Mouse (Mus musculus): Measurements from ENCODE around the gene Gm128.

Gene Gm128

DNA sequence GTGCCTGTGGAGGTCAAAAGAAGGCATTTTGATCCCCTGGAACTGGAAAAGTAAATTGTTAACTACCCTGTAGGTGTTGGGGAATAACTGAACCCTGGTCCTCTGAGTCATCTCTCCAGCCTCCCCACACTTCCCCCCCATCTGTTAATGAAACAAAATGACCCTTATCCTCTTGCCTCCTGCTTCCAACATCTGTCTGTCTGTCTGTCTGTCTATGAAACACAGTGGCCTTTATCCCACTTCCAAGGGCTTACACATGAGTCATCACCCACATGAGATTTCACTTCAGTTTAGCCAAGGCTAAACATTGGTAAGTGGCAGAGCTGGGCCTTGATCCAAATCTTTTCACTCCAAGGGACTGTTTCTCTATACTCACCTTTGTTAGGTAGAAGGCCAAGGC, 26.5 kb upstream of the Gm128 start:
- DNase-seq, result no peak

DNA sequence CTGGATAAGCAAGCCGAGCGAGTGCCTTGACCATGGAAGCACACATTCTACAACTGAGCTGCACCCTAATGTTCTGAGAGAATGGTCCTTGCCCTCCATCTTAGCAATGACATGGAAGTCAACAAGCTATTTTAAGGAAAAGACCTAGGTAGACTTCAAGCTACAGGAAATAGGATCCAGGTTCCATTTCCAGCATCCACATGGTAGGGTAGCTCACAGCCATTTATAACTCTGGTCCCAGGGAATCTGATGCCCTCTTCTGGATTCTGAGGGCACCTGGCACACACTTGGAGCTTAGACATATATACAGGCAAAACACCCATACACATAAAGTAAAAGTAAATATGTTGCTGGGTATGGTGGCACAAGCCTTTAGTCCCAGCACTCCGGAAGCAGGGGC, 24.7 kb upstream of the Gm128 start:
- DNase-seq, result no peak

DNA sequence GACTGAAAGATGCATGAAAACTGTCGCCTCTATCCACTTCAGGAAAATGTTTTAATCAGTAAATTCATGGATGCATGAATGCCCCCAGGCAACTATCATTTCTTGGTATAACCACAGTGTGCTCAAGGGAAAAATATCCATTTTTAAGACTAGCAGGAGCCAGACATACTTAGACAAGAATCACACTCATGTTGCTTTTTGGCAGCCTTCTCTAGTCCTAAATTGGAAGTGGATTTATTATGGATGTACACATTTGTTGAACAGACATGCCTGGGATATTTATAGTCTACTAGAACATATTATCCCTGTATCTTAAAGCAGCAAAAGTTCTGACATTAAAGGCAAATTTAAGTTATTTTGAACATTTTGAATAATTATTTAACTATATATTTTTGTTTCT, 23.3 kb upstream of the Gm128 start:
- no peak for DNase-seq

DNA sequence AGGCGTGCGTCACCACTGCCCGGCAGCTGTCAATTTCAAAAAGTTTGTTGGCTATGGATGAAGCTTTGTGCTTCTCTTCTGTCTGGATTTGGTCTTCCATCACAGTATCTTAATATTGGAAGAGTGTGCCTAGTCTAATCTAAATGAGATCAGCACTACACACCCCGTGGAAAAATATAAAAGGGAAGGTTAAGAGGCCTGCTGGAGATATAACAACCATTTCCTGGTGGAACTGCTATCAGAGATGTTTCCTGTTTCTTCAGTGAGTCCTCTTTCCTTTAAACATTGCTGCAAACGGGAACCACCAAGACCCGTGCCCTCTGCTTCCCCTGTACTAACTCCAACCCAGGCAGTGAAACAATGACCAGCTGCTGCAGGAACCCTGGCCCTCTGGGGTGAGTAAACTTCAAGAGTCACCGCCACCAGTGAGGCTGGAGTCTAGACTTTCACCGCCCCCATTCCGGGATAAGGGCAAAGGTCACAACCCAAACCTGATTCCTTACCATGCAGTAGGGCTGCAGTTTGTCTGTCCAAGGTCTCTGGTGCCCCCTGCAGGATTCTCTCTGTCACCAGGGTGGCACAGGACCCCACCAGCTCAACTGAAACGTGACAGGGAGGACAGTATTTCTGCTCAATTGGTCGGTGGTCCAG, 21.8 kb upstream of the Gm128 start:
- DNase-seq, result no peak

DNA sequence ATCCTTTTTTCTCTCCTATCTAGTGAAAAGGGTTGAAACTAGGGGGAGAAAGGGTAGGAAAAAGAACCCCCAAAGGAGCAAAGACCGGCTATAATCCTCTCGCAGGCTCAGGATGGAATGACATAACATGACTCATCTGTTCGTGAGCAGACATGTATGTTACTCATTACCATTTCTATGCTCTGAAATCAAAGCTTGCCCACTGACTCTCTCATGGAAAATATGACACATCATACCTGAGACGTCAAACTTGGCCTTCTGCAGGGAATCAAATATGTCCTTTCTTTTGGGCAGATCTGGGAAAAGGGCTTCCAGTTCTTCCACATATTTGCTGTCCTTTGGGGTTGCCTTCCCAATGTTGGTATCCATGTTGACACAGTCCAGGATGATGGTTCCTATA, 20.6 kb upstream of the Gm128 start:
- DNase-seq, result no peak

DNA sequence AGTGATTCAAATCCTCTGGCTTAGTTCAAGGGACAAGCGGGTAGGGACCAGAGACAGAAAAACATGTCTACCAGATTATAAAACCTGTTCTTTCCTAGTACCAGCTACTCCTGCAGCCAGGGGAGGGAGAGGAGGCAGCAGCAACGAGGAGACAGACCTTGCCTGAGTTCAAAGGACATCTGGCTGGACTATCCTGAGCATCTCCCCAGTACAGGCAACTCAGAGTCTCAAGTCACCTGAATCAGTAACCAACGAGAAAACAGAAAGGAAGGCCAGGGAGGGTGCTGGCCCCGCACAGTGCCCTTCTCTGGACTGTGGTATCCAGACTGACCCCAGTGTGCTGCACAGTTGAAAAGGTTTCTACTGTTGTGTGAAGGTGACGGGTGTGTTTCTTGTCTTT, 15.5 kb upstream of the Gm128 start:
- DNase-seq, result no peak

DNA sequence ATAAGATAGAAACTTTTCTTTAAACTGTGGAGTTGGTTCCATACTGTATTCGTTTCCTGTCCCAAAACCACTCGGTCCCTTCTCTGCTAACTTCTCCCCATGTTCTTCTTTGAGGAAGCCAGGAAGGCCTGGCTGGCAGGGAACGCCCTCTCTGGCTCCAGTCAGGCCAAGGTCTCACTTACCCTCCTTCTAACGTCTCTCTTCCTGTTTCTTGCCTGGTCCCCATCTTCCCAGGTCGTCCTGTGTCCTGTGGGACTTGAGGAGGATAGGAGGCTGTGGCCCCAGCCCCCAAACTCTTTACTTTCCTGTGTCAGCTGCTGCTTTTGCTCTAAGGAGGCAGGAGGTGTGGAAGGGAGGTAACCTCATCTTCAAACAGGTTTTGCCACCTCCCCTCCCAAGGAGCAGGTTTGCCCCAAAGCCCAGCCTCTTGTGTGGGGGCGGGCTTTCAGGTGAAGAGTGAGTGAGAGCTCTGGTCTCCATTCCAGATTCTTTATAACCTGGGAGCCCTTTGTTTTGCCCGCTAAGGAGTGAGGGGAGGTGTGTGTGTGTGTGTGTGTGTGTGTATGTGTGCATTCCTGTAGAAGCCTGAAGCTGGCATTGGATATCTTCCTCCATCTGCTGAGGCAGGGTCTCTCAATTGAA, 9.5 kb upstream of the Gm128 start, which contains the start of gene Bnipl:
Bnipl (minus strand) TSS at position 411 of the 642 bp plus-strand sequence.
- DNase-seq, result no peak

DNA sequence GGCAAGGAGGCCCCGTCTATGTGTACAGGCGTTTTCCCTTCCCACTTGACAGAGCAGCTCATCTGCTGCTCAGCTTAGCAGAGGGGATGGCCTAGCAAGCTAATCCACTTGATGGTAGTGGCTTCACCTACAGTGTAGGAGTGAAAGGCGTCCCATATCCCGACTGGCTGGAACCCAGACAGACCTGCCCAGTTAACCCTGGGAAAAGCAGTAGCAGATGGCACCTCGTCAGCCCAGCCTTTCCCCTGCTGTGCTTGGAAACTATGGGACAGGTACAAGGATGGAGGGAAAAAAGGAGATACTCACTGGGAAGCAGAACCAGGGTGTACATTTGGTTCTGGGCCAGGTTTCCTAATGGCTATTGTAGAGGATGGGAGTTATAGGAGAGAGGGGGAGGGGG, 9.0 kb upstream of the Gm128 start:
- DNase-seq, result peak; percentile 83

DNA sequence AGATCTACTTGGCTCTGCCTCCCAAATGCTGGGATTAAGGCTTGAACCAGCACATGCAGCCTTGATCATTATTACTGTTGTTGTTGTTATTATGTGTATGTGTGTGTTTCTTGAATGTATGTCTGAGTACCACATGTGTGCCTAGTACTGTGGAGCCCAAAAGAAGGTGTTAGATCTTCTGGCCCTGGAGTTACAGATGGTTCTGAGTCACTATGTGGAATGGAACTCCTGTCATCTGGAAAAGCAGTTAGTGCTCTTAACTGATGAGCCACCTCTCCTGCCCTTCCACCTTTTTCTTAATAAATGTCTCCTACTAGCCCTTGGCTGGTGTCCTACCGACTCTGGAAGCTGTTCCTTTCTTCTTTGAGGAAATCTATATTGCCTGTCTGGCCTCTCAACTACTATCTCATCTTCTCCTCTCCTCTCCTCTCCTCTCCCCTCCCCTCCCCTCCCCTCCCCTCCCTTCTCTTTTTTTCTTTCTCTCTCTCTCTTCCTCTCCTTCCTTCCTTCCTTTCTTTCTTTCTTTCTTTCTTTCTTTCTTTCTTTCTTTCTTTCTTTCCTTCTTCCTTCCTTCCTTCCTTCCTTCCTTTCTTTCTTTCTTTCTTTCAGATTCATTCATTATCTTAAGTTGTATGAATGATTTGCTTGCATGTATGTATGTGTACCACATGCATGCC, 6.4 kb upstream of the Gm128 start:
- no peak for DNase-seq

DNA sequence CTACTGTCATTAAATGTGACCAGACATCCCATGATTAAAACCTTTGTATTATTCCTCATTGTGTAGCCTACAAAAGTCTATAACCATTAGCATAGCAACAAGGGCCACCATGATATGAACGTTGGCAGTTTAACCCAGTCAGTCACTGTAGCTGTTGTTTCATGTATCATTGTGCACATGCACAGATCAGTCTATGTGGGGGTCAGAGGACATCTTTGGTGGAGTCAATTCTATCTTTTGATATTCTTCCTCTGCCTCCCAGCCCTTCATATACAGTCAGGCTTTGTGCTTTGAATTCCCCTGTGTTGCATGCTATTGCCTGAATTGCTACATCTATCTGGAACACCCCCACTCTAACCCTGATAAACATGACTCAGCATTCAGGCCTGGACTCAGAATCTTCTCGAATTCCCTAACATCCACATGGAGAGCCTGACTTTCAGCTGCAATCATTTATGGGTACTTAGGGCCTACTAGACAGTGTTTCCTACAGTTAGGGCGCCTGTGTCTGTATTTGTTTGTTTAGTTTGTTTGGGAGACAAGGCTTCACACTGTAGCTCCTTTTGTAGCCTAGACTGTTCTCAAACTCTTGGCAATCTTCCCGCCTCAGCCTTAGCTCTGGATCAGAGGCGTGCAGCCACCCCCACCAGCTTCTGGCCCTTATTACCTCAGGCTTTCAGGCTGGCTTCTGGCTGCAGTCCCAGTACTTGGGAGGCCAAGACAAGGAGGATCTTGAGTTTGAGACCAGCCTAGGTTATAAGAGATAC, 5.2 kb upstream of the Gm128 start:
- peak; percentile 47 for DNase-seq

DNA sequence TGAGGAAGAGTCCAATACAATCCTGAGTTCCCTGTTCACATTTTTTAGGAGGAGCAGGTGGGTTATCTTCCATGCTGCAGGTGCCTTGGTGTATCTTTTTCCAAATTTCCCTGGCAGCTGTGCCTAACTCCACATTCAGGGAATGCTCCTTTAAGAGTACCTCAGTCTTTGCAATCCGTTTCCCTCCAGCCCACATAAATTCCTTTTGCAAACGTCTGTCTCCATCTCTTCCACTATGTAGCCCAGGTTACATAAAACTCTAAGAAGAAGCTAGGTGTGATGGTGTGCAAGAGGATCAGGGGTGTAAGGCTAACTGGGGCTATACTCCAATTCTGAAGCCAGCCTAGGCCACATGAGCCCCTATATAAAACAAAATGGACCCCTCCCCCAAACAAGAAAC, 1.7 kb upstream of the Gm128 start:
- DNase-seq, result no peak

DNA sequence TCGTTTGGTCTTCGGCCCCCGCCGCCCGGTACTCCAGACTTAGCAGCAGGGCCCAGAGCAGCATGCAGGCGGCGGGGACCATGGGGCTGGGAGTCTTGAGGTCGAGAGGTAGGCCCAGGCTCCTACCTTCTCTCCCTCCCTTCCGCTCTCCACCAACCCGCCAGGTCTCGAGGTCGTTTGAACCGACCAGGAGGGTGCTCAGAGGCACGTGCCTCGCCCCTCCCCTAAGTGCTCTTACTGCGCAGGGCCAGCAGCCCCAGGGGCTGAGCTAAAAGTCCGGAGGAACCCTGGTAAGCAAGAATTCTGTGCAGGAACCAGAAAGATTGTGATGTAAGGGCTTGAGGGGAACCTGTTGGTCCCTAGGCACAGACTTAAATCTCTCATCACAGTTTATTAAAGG, 498 bp downstream of the Gm128 start:
- no peak for DNase-seq

DNA sequence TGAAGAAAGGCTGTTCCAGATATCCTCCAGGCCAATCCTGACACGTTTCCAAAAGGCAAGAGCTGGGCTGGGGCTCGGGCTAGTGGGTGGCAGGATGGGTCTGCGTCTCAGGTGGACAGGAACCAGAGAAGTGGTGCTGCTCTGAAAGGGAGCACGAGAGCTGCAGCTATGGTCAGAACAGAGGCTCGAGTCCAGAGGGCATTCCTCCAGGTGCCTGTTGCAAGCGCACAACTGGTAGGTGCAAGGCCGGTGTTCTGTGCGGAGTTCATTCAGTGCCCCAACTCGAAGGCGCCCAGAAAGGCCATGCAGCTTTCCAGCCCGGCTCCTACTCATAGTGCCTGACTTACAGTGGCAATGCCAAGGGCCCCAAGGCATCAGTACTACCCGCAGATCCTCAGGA, 1.4 kb downstream of the Gm128 start:
- DNase-seq, result no peak

DNA sequence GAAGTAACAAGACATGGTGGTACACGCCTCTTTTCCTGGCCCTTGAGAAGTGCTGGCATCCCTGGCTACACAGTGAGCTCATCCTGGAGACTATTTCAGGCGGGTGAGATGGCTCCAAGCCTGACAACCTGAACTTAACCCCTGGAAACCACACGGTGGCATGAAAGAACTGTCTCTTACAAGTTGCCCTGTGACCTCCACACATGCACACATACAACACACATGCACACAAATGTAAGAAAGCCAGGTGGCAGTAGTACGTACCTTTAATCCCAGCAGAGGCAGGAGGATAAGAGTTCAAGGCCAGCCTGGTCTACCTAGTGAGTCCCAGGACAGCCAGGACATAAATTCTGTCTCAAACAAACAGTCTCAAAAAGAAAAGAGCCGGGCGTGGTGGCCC, 2.4 kb downstream of the Gm128 start:
- DNase-seq, result no peak

DNA sequence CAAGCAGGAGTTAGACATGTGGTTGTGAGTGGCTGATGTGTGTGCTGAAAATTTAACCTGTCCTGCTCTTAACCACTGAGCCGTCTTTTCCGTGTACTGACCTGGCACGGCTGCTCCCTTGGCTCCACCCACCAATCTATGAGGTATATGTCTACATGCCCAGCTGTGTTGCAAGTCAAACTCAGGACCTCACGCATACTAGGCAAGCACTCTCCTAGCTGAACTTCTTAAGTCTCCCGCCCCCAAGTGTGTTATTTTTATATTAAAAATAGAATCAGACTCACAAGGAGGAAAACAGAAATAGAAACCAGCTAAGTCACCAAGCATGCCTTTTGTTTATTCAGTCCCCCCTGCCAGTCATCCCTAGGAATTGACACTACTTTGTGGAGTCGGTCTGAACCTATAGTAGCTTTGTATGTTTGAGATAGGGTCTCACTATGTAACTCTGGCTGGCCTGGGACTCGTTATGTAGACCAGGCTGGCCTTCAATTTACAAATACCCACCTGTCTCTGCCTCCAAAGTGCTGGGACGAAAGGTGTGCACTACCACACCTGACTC, 3.8 kb downstream of the Gm128 start:
- DNase-seq, result no peak

DNA sequence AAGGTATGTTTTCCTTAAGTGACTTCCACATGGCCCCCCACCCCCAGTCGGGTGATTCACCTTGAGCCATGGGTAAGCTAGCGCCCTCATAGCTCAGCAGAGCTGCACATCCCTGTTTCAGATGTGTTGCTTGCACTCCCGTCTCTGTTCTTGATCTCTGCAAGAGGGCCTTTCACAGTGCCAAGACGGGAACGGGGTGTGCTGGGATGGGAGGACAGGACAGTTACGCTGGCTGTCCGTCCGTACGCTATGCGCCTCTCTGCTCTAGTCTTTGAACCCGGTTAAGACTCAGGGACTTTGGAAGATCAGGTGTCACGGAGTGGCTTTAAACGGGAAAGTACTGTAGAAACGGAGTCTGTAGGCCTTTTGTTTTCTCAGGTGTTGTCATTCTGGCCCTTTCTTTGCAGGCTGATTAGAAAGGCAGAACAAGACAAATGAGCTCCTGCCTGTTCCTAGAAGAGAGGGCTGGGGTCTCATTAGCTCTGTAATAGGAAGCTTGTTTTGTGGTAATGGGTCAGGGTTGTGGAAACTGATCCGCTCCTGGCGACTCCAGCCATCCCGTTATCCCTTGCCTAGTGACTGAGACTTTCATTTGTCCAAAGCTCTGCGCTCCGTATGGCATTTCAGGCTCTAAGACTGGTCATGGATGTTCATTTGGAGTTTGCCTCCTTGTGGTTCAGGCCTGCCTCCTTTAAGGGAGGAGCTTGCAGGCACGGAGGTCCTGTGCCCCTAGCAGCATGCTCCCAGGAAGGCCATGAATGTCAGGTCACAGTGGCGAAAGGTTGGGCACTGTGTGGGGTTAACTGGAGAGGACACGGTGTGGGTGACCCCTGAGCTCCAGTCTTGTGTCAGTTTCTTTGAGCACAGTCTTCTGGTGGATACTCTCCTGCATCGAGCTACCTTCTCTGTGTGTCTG, 5.8 kb downstream of the Gm128 start:
- no peak for DNase-seq

DNA sequence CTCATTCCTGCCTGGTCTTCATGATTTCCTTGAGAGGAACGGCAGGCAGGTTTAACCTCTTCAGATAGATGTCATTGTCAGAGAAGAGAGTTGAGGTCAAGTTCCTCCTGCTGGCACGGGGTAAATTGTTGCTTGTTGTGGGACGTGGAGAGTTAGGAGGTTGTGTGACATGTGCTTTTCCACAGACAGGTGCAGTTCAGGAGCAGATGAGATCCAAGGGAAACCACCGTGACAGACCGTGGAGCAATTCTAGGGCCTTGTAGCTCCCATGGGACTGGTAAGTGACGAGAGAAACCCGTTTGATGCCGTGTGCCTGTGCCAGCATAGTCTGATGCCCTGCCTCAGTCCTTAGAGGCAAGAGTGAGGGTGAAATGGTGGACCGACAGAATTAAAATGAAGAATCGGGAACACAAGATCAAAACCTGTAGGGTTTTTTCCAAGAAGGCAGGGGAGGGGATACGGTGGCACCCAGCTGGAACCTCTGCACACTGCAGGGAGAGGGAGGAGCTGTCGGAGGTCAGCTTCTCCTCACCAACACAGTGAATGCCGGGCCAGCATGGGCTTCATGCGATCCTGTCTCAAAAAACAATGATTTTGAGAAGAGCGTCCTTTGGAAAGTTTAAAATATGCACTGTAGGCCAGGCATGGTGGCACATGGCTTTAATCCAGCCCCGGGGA, 8.0 kb downstream of the Gm128 start:
- DNase-seq, result no peak

DNA sequence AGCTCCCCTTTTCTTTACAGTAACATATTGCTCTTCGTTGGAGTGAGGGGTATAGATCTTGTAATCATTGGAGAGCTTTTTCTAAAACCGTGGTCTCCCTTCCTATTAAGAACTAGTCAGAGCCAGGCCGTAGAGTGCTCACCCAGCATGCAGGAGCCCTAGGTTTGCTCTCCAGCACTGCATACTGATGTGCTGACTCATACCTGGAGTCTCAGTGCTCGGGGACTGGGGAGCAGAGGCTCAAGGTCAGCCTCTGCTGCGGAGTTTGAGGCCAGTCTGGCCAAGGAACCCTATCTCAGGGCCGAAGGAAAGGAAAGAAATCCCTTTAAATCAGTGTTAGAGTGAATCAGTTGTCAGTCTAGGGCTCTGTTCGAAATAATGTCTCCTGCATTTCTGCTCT, 8.6 kb downstream of the Gm128 start:
- no peak for DNase-seq

DNA sequence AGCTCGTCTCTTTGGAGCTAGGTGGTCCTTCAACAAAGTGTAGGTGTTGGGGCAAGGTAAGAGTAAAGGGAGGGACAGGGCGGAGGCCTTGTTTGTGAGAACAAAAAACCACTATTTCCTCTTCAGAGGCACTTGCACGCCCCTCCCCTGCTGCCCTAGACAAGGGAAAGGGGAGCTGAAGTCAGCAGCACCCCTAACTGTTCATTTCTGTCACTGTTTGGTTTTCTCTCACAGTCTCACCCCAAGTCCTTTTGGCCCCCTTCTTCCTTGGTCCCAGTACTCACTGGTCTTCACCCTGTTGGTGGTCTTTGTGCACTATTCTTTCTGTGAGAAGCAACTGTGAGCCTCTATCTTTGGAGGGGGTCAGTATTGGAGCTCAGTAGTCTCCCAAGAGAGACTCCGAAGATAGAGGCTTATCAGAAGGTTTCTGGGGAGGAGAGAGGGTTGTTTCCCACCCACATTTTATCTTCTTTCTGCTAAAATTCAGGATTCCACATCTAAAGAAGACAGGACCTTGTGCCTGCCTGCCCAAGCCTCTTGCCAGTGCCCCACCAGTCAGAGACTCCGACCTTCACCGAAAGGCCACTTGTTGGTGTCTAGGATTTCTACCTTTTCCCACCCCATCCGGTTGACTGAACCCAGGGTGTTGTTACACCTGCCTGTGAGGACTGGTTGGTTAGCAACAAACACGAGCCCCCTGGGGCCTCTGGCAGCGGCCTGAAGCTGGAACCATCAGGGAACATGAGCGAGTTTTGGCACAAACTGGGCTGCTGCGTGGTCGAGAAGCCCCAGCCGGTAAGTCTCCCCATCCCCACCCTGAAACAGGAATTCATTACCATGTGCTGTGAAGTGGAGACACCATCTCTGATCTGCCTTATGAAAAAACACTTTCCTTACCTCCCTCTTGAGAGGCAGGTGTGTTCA, 9.8 kb downstream of the Gm128 start, which contains the start of gene Mllt11:
Mllt11 (minus strand) TSS at position 874 of the 924 bp plus-strand sequence.
- no peak for DNase-seq

Data from cerebellum, adult 8-10 months (tissue).